Mouse (Mus musculus): ENCODE measurements around the gene Osbpl2. TPM values are rescaled to one million over a fixed set of nuclear protein-coding genes. Genes with fewer than 3 reads are reported as not detected.
A peak's percentile ranks its signal among the peaks of the same experiment; 100 is the strongest.

Osbpl2 gene
- total and polyA plus RNA-seq, 2 experiments, result 14.0 to 21.9 TPM

DNA sequence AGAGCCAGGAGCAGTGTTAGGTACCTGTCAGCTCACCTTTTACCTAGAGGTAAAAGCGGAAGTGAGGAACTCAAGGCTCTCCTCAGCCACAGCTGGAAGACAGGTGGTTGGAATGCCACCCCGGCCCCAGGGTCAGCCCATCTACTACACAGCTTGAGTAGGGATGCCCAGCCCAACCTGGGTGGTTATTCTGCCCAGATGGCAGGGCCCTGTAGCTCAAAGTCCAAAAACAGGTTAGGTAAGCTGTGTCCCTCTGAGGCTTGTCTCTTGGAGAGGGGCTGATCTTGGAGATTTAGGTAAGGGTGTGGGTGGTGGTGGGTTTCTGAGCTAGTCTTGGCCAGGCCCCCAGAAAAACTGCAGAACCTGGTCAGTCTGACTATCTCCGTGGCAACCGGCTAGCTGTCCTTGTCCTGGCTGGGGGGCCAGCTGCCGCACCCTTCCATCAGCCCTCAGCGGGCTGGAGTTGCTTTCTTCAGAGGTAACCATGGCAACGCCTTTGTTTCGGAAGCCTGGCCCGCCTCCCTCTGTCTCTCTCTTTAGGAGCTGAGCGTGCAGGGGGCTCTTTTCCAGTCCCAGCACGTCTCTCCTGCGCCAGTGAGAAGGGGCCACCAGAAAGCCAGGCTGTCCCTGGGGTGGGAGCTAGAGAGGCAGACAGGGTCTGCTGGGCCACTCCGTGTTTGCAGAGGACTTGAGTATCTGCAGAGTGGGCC is 1.5 kb upstream of the Osbpl2 start:
- Histone ChIP-seq H3K27me3 (ENCODE audit: control insufficient read depth, insufficient read depth, low read length) (no peaks in the 10 kb centered on the region), H3K9ac (ENCODE audit: low read depth, low read length) (no peak overlapping the region), H3K79me2 (ENCODE audit: control insufficient read depth, insufficient read depth, low read length) (peaks cover 13% of the 10 kb centered on the region), H3K36me3 (ENCODE audit: control insufficient read depth, insufficient read depth, low read length) (no peaks in the 10 kb centered on the region), H3K4me3 (ENCODE audit: insufficient read depth, low read depth, low read length) (no peak overlapping the region), H3K4me1 (ENCODE audit: control insufficient read depth, insufficient read depth, low read length) (peaks cover 12% of the 10 kb centered on the region), H3K27ac (replicated peaks; ENCODE audit: insufficient read depth, low read depth, low read length) (no peak overlapping the region)
- no peak for DNase-seq (ENCODE audit: extremely low read depth, low read depth, low spot score)
- 45% methylated on average over 13 of the region's 13 CpGs for WGBS
- TF ChIP-seq CTCF (IDR thresholded peaks at IDR 0.05; ENCODE audit: low read depth, low read length), result no peak
- no peak for TF ChIP-seq POLR2A (IDR thresholded peaks at IDR 0.05; ENCODE audit: extremely low read depth, insufficient read depth, low read length)

GRCm38 (mm10) chr2:180119439-180120291 is 559 bp downstream of the Osbpl2 start:
- under 1% methylated on average over 68 of the region's 68 CpGs for WGBS
- TF ChIP-seq CTCF (IDR thresholded peaks at IDR 0.05; ENCODE audit: low read depth, low read length) (no peak), POLR2A (IDR thresholded peaks at IDR 0.05; ENCODE audit: extremely low read depth, insufficient read depth, low read length) (no peak)
- H3K4me3 ChIP-seq (ENCODE audit: insufficient read depth, low read depth, low read length), result peak overlapping the region; percentile 95
- no peaks in the 10 kb centered on the region for H3K27me3 ChIP-seq (ENCODE audit: control insufficient read depth, insufficient read depth, low read length)
- H3K79me2 ChIP-seq (ENCODE audit: control insufficient read depth, insufficient read depth, low read length), result peaks cover 13% of the 10 kb centered on the region
- peak overlapping the region; percentile 61 for H3K27ac ChIP-seq (replicated peaks; ENCODE audit: insufficient read depth, low read depth, low read length)
- peak overlapping the region; percentile 93 for H3K9ac ChIP-seq (ENCODE audit: low read depth, low read length)
- no peak for DNase-seq (ENCODE audit: extremely low read depth, low read depth, low spot score)
- peaks cover 16% of the 10 kb centered on the region for H3K4me1 ChIP-seq (ENCODE audit: control insufficient read depth, insufficient read depth, low read length)
- no peaks in the 10 kb centered on the region for H3K36me3 ChIP-seq (ENCODE audit: control insufficient read depth, insufficient read depth, low read length)

DNA sequence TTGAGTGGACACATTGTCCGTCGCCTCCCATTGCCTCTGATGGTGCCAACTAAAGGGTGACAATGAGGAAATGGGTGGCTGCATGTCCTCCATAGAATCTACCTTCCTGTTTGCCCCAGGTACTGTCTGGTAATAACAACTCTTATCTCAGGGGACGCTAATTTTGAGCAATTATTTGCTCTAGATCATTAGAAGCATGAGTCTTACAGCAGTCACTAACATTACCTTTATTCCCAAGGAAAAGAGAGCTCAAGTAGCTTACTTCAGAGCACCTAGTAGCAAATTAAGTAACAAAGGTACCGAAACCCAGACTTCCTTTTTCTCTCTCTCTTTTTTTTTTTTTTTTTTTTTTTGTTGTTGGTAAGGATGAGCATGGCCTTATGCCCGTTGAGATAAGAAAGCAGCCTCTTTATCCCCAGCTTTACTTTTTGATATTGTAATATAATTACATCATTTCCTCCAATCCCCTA is 1.2 kb downstream of the Osbpl2 start:
- Histone ChIP-seq H3K9ac (ENCODE audit: low read depth, low read length) (no peak overlapping the region; the same call in 1 of the 2 replicates), H3K79me2 (ENCODE audit: control insufficient read depth, insufficient read depth, low read length) (peaks cover 13% of the 10 kb centered on the region), H3K4me1 (ENCODE audit: control insufficient read depth, insufficient read depth, low read length) (peaks cover 19% of the 10 kb centered on the region), H3K36me3 (ENCODE audit: control insufficient read depth, insufficient read depth, low read length) (no peaks in the 10 kb centered on the region), H3K27me3 (ENCODE audit: control insufficient read depth, insufficient read depth, low read length) (no peaks in the 10 kb centered on the region), H3K27ac (replicated peaks; ENCODE audit: insufficient read depth, low read depth, low read length) (no peak overlapping the region), H3K4me3 (ENCODE audit: insufficient read depth, low read depth, low read length) (peak overlapping the region; percentile 95)
- WGBS, result 41% methylated on average over 5 of the region's 5 CpGs
- no peak for DNase-seq (ENCODE audit: extremely low read depth, low read depth, low spot score)
- TF ChIP-seq CTCF (IDR thresholded peaks at IDR 0.05; ENCODE audit: low read depth, low read length), result no peak
- TF ChIP-seq POLR2A (IDR thresholded peaks at IDR 0.05; ENCODE audit: extremely low read depth, insufficient read depth, low read length), result no peak

GRCm38 (mm10) chr2:180124192-180124591 is 5.1 kb downstream of the Osbpl2 start:
- WGBS, result 89% methylated on average over 2 of the region's 2 CpGs
- Histone ChIP-seq H3K4me3 (ENCODE audit: insufficient read depth, low read depth, low read length) (no peak overlapping the region), H3K36me3 (ENCODE audit: control insufficient read depth, insufficient read depth, low read length) (no peaks in the 10 kb centered on the region), H3K27ac (replicated peaks; ENCODE audit: insufficient read depth, low read depth, low read length) (no peak overlapping the region), H3K4me1 (ENCODE audit: control insufficient read depth, insufficient read depth, low read length) (peaks cover 33% of the 10 kb centered on the region), H3K27me3 (ENCODE audit: control insufficient read depth, insufficient read depth, low read length) (no peaks in the 10 kb centered on the region), H3K79me2 (ENCODE audit: control insufficient read depth, insufficient read depth, low read length) (peaks cover 24% of the 10 kb centered on the region), H3K9ac (ENCODE audit: low read depth, low read length) (no peak overlapping the region)
- no peak for DNase-seq (ENCODE audit: extremely low read depth, low read depth, low spot score)
- no peak for TF ChIP-seq CTCF (IDR thresholded peaks at IDR 0.05; ENCODE audit: low read depth, low read length)

DNA sequence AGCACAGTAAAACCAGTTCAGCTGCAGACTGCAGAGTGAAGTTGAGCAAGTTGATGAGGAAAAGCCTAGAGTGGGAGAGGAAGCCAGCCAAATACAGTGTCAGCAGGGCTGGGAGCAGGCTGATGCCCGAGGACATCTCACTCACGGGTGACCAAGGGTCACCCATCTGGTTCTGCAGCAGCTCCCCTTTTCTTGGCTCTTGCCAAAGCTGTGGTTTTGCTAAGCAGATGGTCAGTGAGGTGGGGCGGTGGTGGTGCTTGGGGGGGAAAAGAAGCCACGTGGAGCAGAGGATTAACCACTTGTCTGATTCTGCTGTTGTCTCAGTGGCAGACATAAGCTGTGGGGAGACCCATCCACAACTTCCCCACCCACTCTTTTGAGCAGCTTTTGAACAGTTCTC is 7.1 kb downstream of the Osbpl2 start:
- WGBS, result 16% methylated on average over 4 of the region's 4 CpGs
- no peaks in the 10 kb centered on the region for H3K36me3 ChIP-seq (ENCODE audit: control insufficient read depth, insufficient read depth, low read length)
- H3K4me1 ChIP-seq (ENCODE audit: control insufficient read depth, insufficient read depth, low read length), result peaks cover 26% of the 10 kb centered on the region
- no peaks in the 10 kb centered on the region for H3K27me3 ChIP-seq (ENCODE audit: control insufficient read depth, insufficient read depth, low read length)
- peak overlapping the region; percentile 18; the same call in 1 of the 2 replicates for H3K27ac ChIP-seq (replicated peaks; ENCODE audit: insufficient read depth, low read depth, low read length)
- peaks cover 21% of the 10 kb centered on the region for H3K79me2 ChIP-seq (ENCODE audit: control insufficient read depth, insufficient read depth, low read length)
- DNase-seq (ENCODE audit: extremely low read depth, low read depth, low spot score), result peak; percentile 72
- no peak overlapping the region for H3K9ac ChIP-seq (ENCODE audit: low read depth, low read length)
- no peak for TF ChIP-seq CTCF (IDR thresholded peaks at IDR 0.05; ENCODE audit: low read depth, low read length)
- no peak for TF ChIP-seq POLR2A (IDR thresholded peaks at IDR 0.05; ENCODE audit: extremely low read depth, insufficient read depth, low read length)
- no peak overlapping the region for H3K4me3 ChIP-seq (ENCODE audit: insufficient read depth, low read depth, low read length)

All from liver, adult 2 months (tissue).